Mouse (Mus musculus): ENCODE data around the gene Gm36210.

DNA sequence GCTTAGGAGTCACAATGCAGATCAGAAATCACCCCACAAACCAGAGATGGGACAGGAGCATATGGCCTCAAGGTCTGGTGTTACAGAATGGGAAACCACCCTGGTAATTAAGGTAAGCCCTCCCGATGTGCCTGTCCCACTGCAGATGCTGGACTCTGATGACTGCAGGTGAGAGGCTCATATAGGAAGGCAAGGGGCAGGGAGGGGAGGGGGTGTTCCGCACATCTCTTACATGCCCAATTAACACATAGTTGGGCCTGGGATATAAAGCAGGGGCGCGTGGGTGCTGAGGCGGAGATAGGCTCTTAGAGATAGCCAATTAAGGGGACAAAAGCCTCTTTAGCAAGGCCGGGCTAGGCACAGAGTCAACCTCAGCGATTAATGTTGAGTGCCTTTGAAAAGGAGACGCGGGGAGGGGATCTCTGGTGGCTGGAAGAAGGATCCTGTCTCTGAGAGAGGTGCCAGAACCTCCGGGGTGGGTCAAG is at the start of gene Gm36210:
- TF ChIP-seq CTCF (IDR thresholded peaks at IDR 0.05; ENCODE audit: low read depth) (no peak), EP300 (IDR thresholded peaks at IDR 0.05; ENCODE audit: low read depth) (no peak)

All from liver, embryonic 14.5 days (tissue).